Mouse (Mus musculus): ENCODE measurements at regions not wholly inside any gene's neighbourhood (a gene's known extent, or its start where the extent isn't known, plus 50 kb on each side); places are given as distances from the start of the nearest gene placed in this dataset.

- intact Hi-C loops (cut with DNase I): no loop called here
- DNase-seq (ENCODE audit: low spot score in 2 of 2): peak; percentile 83 to 91
Measured at GRCm38 (mm10) chr9:46434700-46435099, 114.9 kb upstream of the 4931429L15Rik start.

GRCm38 (mm10) chr9:46433716-46434115 lies 113.9 kb upstream of the 4931429L15Rik start:
- DNase-seq (ENCODE audit: low spot score in 2 of 2): no peak
- intact Hi-C loops (cut with DNase I): no loop called here

GRCm38 (mm10) chr9:46431053-46431452 lies 111.3 kb upstream of the 4931429L15Rik start:
- intact Hi-C loops (cut with DNase I): no loop called here
- no peak for DNase-seq (ENCODE audit: low spot score in 2 of 2)

GRCm38 (mm10) chr9:46423184-46423967 lies 103.6 kb upstream of the 4931429L15Rik start:
- intact Hi-C loops (cut with DNase I): no loop called here
- no peak for DNase-seq (ENCODE audit: low spot score in 2 of 2)

- no peak for DNase-seq (ENCODE audit: low spot score in 2 of 2)
- intact Hi-C loops (cut with DNase I): no loop called here
Measured at GRCm38 (mm10) chr9:46421688-46422274, 102.0 kb upstream of the 4931429L15Rik start.

- intact Hi-C loops (cut with DNase I): no loop called here
- DNase-seq (ENCODE audit: low spot score in 2 of 2): no peak
Measured at GRCm38 (mm10) chr9:46411686-46412085, 91.9 kb upstream of the 4931429L15Rik start.

- intact Hi-C loops (cut with DNase I): no loop called here
- no peak for DNase-seq (ENCODE audit: low spot score in 2 of 2)
Measured at GRCm38 (mm10) chr9:46408776-46409175, 89.0 kb upstream of the 4931429L15Rik start.

GRCm38 (mm10) chr9:46406606-46407005 lies 86.8 kb upstream of the 4931429L15Rik start:
- no peak for DNase-seq (ENCODE audit: low spot score in 2 of 2)
- intact Hi-C loops (cut with DNase I): no loop called here

GRCm38 (mm10) chr9:46396591-46396990 lies 76.8 kb upstream of the 4931429L15Rik start:
- intact Hi-C loops (cut with DNase I): no loop called here
- no peak for DNase-seq (ENCODE audit: low spot score in 2 of 2)

- intact Hi-C loops (cut with DNase I): no loop called here
- DNase-seq (ENCODE audit: low spot score in 2 of 2): no peak
Measured at GRCm38 (mm10) chr9:46395156-46395765, 75.5 kb upstream of the 4931429L15Rik start.

GRCm38 (mm10) chr9:46394239-46394638 lies 74.5 kb upstream of the 4931429L15Rik start:
- no peak for DNase-seq (ENCODE audit: low spot score in 2 of 2)
- intact Hi-C loops (cut with DNase I): loop anchor here (5.0 kb wide), 1 partner anchor 208 kb away; no protein-coding TSS in a partner anchor

GRCm38 (mm10) chr9:46392641-46393321 lies 73.0 kb upstream of the 4931429L15Rik start:
- DNase-seq (ENCODE audit: low spot score in 2 of 2): peak; percentile 42 to 62
- intact Hi-C loops (cut with DNase I): loop anchor here (5.0 kb wide), 1 partner anchor 210 kb away; no protein-coding TSS in a partner anchor

GRCm38 (mm10) chr9:46389741-46390140 lies 70.0 kb upstream of the 4931429L15Rik start:
- intact Hi-C loops (cut with DNase I): loop anchor here (5.0 to 10.0 kb wide), 2 partner anchors 115 to 213 kb away; no protein-coding TSS in a partner anchor
- DNase-seq (ENCODE audit: low spot score in 2 of 2): no peak

GRCm38 (mm10) chr9:46388677-46389676 lies 69.2 kb upstream of the 4931429L15Rik start:
- intact Hi-C loops (cut with DNase I): loop anchor here (10.0 kb wide), 1 partner anchor 116 kb away; no protein-coding TSS in a partner anchor
- peak; percentile 53 to 66 for DNase-seq (ENCODE audit: low spot score in 2 of 2)

GRCm38 (mm10) chr9:46386333-46386732 lies 66.5 kb upstream of the 4931429L15Rik start:
- intact Hi-C loops (cut with DNase I): loop anchor here (10.0 kb wide), 1 partner anchor 118 kb away; no protein-coding TSS in a partner anchor
- no peak for DNase-seq (ENCODE audit: low spot score in 2 of 2)

- intact Hi-C loops (cut with DNase I): loop anchor here (10.0 kb wide), 1 partner anchor 123 kb away; no protein-coding TSS in a partner anchor
Measured at GRCm38 (mm10) chr9:46381342-46381741, 61.6 kb upstream of the 4931429L15Rik start.

GRCm38 (mm10) chr9:46379453-46379852 lies 59.7 kb upstream of the 4931429L15Rik start:
- intact Hi-C loops (cut with DNase I): no loop called here
- DNase-seq (ENCODE audit: low spot score in 2 of 2): no peak

More at GRCm38 (mm10) chr9:46381342-46381741, 61.6 kb upstream of the 4931429L15Rik start:
- DNase-seq (ENCODE audit: low spot score in 2 of 2): no peak

GRCm38 (mm10) chr9:46378339-46378738 lies 58.6 kb upstream of the 4931429L15Rik start:
- DNase-seq (ENCODE audit: low spot score in 2 of 2): no peak
- intact Hi-C loops (cut with DNase I): no loop called here
